Mouse (Mus musculus) liver, postnatal 0 days (tissue): ENCODE measurements around the gene Eif2d. TPM values are rescaled to one million over a fixed set of nuclear protein-coding genes. Genes with fewer than 3 reads are reported as not detected.

Source experiments
- ATAC-seq: fragments of 200-750 bp; cut with Nextera tagmentation; 2 replicates; pipeline ENCODE4 v1.8.0; 2017; ENCODE audit warnings: mild to moderate bottlenecking, moderate library complexity
- DNase-seq: peaks from one replicate; pipeline ENCODE4 v3.0.0-alpha.2; 2016
- H3K27ac ChIP-seq: fragments of 300-500 bp; sonication (generic); 2 replicates; pipeline ENCODE4 v1.5.1; 2014; ENCODE audit warnings: antibody characterized with exemption, moderate library complexity, mild to moderate bottlenecking, low read depth
- H3K27me3 ChIP-seq: fragments of 300-500 bp; sonication (generic); 2 replicates; pipeline ENCODE4 v1.6.1; 2014; ENCODE audit warnings: low read length, control low read depth, mixed read lengths; ENCODE audit not compliant: insufficient read depth
- H3K36me3 ChIP-seq: fragments of 300-500 bp; sonication (generic); replicated peaks from 2 replicates; pipeline ENCODE4 v1.6.1; 2014; ENCODE audit warnings: mild to moderate bottlenecking, control low read depth, low read length, moderate library complexity, mixed read lengths; ENCODE audit not compliant: insufficient read depth
- H3K4me1 ChIP-seq: fragments of 300-500 bp; sonication (generic); 2 replicates; pipeline ENCODE4 v1.6.1; 2014; ENCODE audit warnings: antibody characterized with exemption, mild to moderate bottlenecking, control low read depth; ENCODE audit not compliant: insufficient read depth
- H3K4me2 ChIP-seq: fragments of 300-500 bp; sonication (generic); 2 replicates; pipeline ENCODE4 v1.6.1; 2014; ENCODE audit warnings: low read depth, mild to moderate bottlenecking, low read length, moderate library complexity, mixed read lengths
- H3K4me3 ChIP-seq: fragments of 300-500 bp; sonication (generic); 2 replicates; pipeline ENCODE4 v1.5.1; 2014; ENCODE audit warnings: low read depth, low read length
- H3K9ac ChIP-seq: fragments of 300-500 bp; sonication (generic); replicated peaks from 2 replicates; pipeline ENCODE4 v1.6.1; 2014; ENCODE audit warnings: mild to moderate bottlenecking, moderate library complexity
- H3K9me3 ChIP-seq: fragments of 300-500 bp; sonication (generic); 2 replicates; pipeline ENCODE4 v1.6.1; 2016; ENCODE audit warnings: mild to moderate bottlenecking, control low read depth, low read length, mixed read lengths
- CTCF ChIP-seq: sonication (generic); IDR thresholded peaks from 2 replicates; pipeline ENCODE4 v1.5.1; 2016; ENCODE audit warnings: antibody characterized with exemption, low read depth
- EP300 ChIP-seq: IDR thresholded peaks from 2 replicates; pipeline ENCODE4 v1.6.1; 2016; ENCODE audit warnings: antibody characterized with exemption, low read depth, mild to moderate bottlenecking
- WGBS: fragments of 180-500 bp; shearing (Covaris S2); extraction: QIAGEN DNeasy Blood & Tissue Kit; methylation state at CpG from one replicate; pipeline ENCODE4 v1.1.7; 2014; ENCODE audit not compliant: insufficient replicate concordance; 5-methylcytosine and 5-hydroxymethylcytosine counted together
- polyA plus RNA-seq: library from polyadenylated mRNA; unstranded; fragments of >200 nt; fragmentation: Nextera tagmentation; extraction: Ambion mirVana; gene quantifications from 2 replicates; pipeline ENCODE4 v1.2.1, GENCODE M21; 2015

Gene Eif2d
- polyA plus RNA-seq, 1 experiment from 2014 or later: 19.0 TPM

- ATAC-seq (no peak), DNase-seq (no peak)
- Histone ChIP-seq H3K4me1 (0 out of 2 replicates have a peak, but pooled peaks cover 2% of the 10 kb centered on the region), H3K9ac (no peak overlapping the region), H3K27ac (no peak overlapping the region), H3K4me3 (no peak overlapping the region), H3K27me3 (no peaks in the 10 kb centered on the region), H3K36me3 (no peaks in the 10 kb centered on the region), H3K4me2 (no peak overlapping the region), H3K9me3 (no peaks in the 10 kb centered on the region)
- TF ChIP-seq EP300 (no peak), CTCF (no peak)
- WGBS: 76% methylated on average over 5 of the region's 5 CpGs
These were observed 53.4 kb downstream of the Eif2d start for GRCm38 (mm10) chr1:131206342-131206741.

- Histone ChIP-seq H3K4me3 (no peak overlapping the region), H3K4me2 (no peak overlapping the region), H3K4me1 (no peaks in the 10 kb centered on the region), H3K36me3 (no peaks in the 10 kb centered on the region), H3K9ac (no peak overlapping the region), H3K27ac (no peak overlapping the region), H3K27me3 (no peaks in the 10 kb centered on the region), H3K9me3 (no peaks in the 10 kb centered on the region)
- peak; percentile 74 for DNase-seq
- ATAC-seq: no peak
- 12% methylated on average over 5 of the region's 5 CpGs for WGBS
- TF ChIP-seq EP300: no peak
- TF ChIP-seq CTCF: peak; percentile 77
These were observed 54.5 kb downstream of the Eif2d start for GRCm38 (mm10) chr1:131207531-131207930.

- no peak overlapping the region for H3K27ac ChIP-seq
- H3K4me2 ChIP-seq: no peak overlapping the region
- no peak for DNase-seq
These were observed 55.1 kb downstream of the Eif2d start for GRCm38 (mm10) chr1:131208081-131208480.

GRCm38 (mm10) chr1:131208800-131209199 is 55.8 kb downstream of the Eif2d start:
- H3K36me3 ChIP-seq: no peaks in the 10 kb centered on the region
- no peak for TF ChIP-seq EP300
- TF ChIP-seq CTCF: no peak
- H3K27ac ChIP-seq: no peak overlapping the region
- H3K27me3 ChIP-seq: no peaks in the 10 kb centered on the region
- no peak overlapping the region for H3K9ac ChIP-seq
- DNase-seq: no peak
- H3K4me3 ChIP-seq: no peak overlapping the region
- no peak overlapping the region for H3K4me2 ChIP-seq
- no peaks in the 10 kb centered on the region for H3K9me3 ChIP-seq
- WGBS: 81% methylated on average over 6 of the region's 6 CpGs
- ATAC-seq: no peak
- no peaks in the 10 kb centered on the region for H3K4me1 ChIP-seq

More at GRCm38 (mm10) chr1:131208081-131208480, 55.1 kb downstream of the Eif2d start:
- Histone ChIP-seq H3K27me3 (no peaks in the 10 kb centered on the region), H3K9ac (no peak overlapping the region), H3K36me3 (no peaks in the 10 kb centered on the region), H3K4me3 (no peak overlapping the region), H3K9me3 (no peaks in the 10 kb centered on the region), H3K4me1 (no peaks in the 10 kb centered on the region)
- WGBS: 87% methylated on average over 5 of the region's 5 CpGs
- TF ChIP-seq CTCF: no peak
- TF ChIP-seq EP300: no peak
- no peak for ATAC-seq

GRCm38 (mm10) chr1:131209971-131210426 is 57.0 kb downstream of the Eif2d start:
- no peak for DNase-seq
- no peak overlapping the region for H3K4me2 ChIP-seq
- no peaks in the 10 kb centered on the region for H3K4me1 ChIP-seq
- no peaks in the 10 kb centered on the region for H3K9me3 ChIP-seq
- 73% methylated on average over 8 of the region's 8 CpGs for WGBS
- H3K27me3 ChIP-seq: no peaks in the 10 kb centered on the region
- ATAC-seq: no peak
- H3K27ac ChIP-seq: no peak overlapping the region
- H3K4me3 ChIP-seq: no peak overlapping the region
- H3K36me3 ChIP-seq: no peaks in the 10 kb centered on the region
- TF ChIP-seq EP300 (no peak), CTCF (no peak)
- no peak overlapping the region for H3K9ac ChIP-seq

GRCm38 (mm10) chr1:131211655-131212054 is 58.7 kb downstream of the Eif2d start:
- no peaks in the 10 kb centered on the region for H3K9me3 ChIP-seq
- ATAC-seq (peak; percentile 61; the same call in 1 of the 2 replicates), DNase-seq (no peak)
- peak overlapping the region; percentile 46; the same call in 1 of the 2 replicates for H3K9ac ChIP-seq
- H3K36me3 ChIP-seq: no peaks in the 10 kb centered on the region
- TF ChIP-seq EP300 (no peak), CTCF (no peak)
- H3K27ac ChIP-seq: no peak overlapping the region
- H3K4me2 ChIP-seq: peak overlapping the region; percentile 50
- no peak overlapping the region for H3K4me3 ChIP-seq
- WGBS: 59% methylated on average over 1 of the region's 1 CpGs
- no peaks in the 10 kb centered on the region for H3K27me3 ChIP-seq
- no peaks in the 10 kb centered on the region for H3K4me1 ChIP-seq

- no peaks in the 10 kb centered on the region for H3K27me3 ChIP-seq
- no peak overlapping the region for H3K4me2 ChIP-seq
- DNase-seq (no peak), ATAC-seq (no peak)
- no peaks in the 10 kb centered on the region for H3K9me3 ChIP-seq
- H3K27ac ChIP-seq: no peak overlapping the region
- no peak for TF ChIP-seq CTCF
- TF ChIP-seq EP300: no peak
- H3K4me1 ChIP-seq: no peaks in the 10 kb centered on the region
- no peak overlapping the region for H3K9ac ChIP-seq
- 54% methylated on average over 5 of the region's 5 CpGs for WGBS
- H3K4me3 ChIP-seq: no peak overlapping the region
- no peaks in the 10 kb centered on the region for H3K36me3 ChIP-seq
These were observed 60.0 kb downstream of the Eif2d start for GRCm38 (mm10) chr1:131212956-131213355.
